Mouse (Mus musculus): ENCODE data around the gene Hoxa11.

DNA sequence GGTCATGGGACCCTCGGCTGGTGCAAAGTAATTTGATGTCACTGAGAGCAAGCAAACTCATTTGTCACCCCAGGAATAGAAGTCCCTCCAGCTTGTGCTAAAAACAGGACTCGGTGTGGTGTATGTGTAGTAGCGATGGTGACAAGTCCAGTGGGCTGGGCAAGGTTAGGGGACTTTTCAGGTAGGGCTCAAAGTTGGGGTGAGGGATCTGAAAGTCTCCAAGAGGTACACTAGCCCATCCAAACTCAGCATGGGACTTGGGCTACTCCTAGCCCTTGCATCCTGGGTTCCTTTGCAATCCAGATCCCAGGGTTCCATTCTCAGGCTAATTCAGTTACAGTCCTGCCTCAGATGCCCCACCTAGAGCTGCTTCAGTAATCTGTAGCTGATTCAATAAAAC is 23.1 kb upstream of the Hoxa11 start:
- TF ChIP-seq CTCF (IDR thresholded peaks at IDR 0.05; ENCODE audit: low read depth): no peak
- TF ChIP-seq EP300 (IDR thresholded peaks at IDR 0.05; ENCODE audit: low read depth): no peak

Data from liver, embryonic 14.5 days (tissue).